Mouse (Mus musculus): ENCODE data around the gene Syap1.

- TF ChIP-seq EP300 (IDR thresholded peaks at IDR 0.05; ENCODE audit: low read depth) (no peak), CTCF (IDR thresholded peaks at IDR 0.05; ENCODE audit: low read depth) (no peak)
Measured at GRCm38 (mm10) chrX:162900938-162901337, 12.7 kb upstream of the Syap1 start, which contains the start of gene Ctps2.
